Mouse (Mus musculus): ENCODE measurements at regions not wholly inside any gene's neighbourhood (a gene's known extent, or its start where the extent isn't known, plus 50 kb on each side); places are given as distances from the start of the nearest gene placed in this dataset.

GRCm38 (mm10) chr5:62997464-62997863 is 183.8 kb downstream of the Dthd1 start:
- no peak for DNase-seq (ENCODE audit: low spot score in 2 of 2)

GRCm38 (mm10) chr5:63034446-63034845 is 220.8 kb downstream of the Dthd1 start:
- peak in 1 of 2 experiments; percentile 3 for DNase-seq (ENCODE audit: low spot score in 2 of 2)

GRCm38 (mm10) chr5:63045751-63046150 is 232.1 kb downstream of the Dthd1 start:
- DNase-seq (ENCODE audit: low spot score in 2 of 2): no peak

GRCm38 (mm10) chr5:63063301-63063700 is 249.7 kb downstream of the Dthd1 start:
- peak in 1 of 2 experiments; percentile 3 for DNase-seq (ENCODE audit: low spot score in 2 of 2)

- DNase-seq (ENCODE audit: low spot score in 2 of 2): peak in 1 of 2 experiments; percentile 9
These were observed 253.2 kb downstream of the Dthd1 start for GRCm38 (mm10) chr5:63066872-63067271.

GRCm38 (mm10) chr5:63098129-63098528 is 284.5 kb downstream of the Dthd1 start:
- peak; percentile 52 to 55 for DNase-seq (ENCODE audit: low spot score in 2 of 2)

- DNase-seq (ENCODE audit: low spot score in 2 of 2): peak; percentile 22 to 29
These were observed 318.9 kb downstream of the Dthd1 start for GRCm38 (mm10) chr5:63132552-63132951.

- DNase-seq (ENCODE audit: low spot score in 2 of 2): no peak
These were observed 324.3 kb downstream of the Dthd1 start for GRCm38 (mm10) chr5:63137957-63138356.

GRCm38 (mm10) chr5:63169687-63170086 is 356.1 kb downstream of the Dthd1 start:
- peak in 1 of 2 experiments; percentile 52 for DNase-seq (ENCODE audit: low spot score in 2 of 2)

GRCm38 (mm10) chr5:63170493-63170892 is 356.9 kb downstream of the Dthd1 start:
- no peak for DNase-seq (ENCODE audit: low spot score in 2 of 2)

GRCm38 (mm10) chr5:63213381-63213780 is 399.8 kb downstream of the Dthd1 start:
- no peak for DNase-seq (ENCODE audit: low spot score in 2 of 2)

- DNase-seq (ENCODE audit: low spot score in 2 of 2): no peak
These were observed 405.8 kb downstream of the Dthd1 start for GRCm38 (mm10) chr5:63219467-63219866.

GRCm38 (mm10) chr5:63262568-63262967 is 386.3 kb upstream of the Nwd2 start:
- DNase-seq (ENCODE audit: low spot score in 2 of 2): no peak

All from left cerebral cortex, adult 9 months (tissue).